Mouse (Mus musculus) NIH3T3 (cell line): ENCODE data around the gene Isoc2a.
"Not testable (repeated sequence)": the region's sequence is repeated elsewhere in the genome, so short reads cannot be mapped to it uniquely, and the experiment has no call there.

Source experiments
- DNase-seq: peaks from one replicate; pipeline ENCODE4 v3.0.0-alpha.2; 2012; ENCODE audit warnings: low read depth

Isoc2a gene

GRCm38 (mm10) chr7:4876753-4877221, at the start of gene Isoc2a:
TSS of gene Isoc2a (plus strand) at chr7:4877153.
- peak; percentile 96 for DNase-seq

- no peak for DNase-seq
Observed at GRCm38 (mm10) chr7:4830476-4830875, 46.5 kb upstream of the Isoc2a start.

- DNase-seq: no peak
Observed at GRCm38 (mm10) chr7:4835631-4836327, 41.2 kb upstream of the Isoc2a start.

GRCm38 (mm10) chr7:4836351-4836792, 40.6 kb upstream of the Isoc2a start:
- DNase-seq: no peak

GRCm38 (mm10) chr7:4837639-4838038, 39.3 kb upstream of the Isoc2a start:
- no peak for DNase-seq

- no peak for DNase-seq
Observed at GRCm38 (mm10) chr7:4842077-4842476, 34.9 kb upstream of the Isoc2a start.

GRCm38 (mm10) chr7:4842634-4843131, 34.3 kb upstream of the Isoc2a start:
- DNase-seq: peak; percentile 22

- DNase-seq: no peak
Observed at GRCm38 (mm10) chr7:4843604-4844244, 33.2 kb upstream of the Isoc2a start.

- DNase-seq: no peak
Observed at GRCm38 (mm10) chr7:4844245-4844916, 32.6 kb upstream of the Isoc2a start, which contains the start of gene Shisa7. TSS of gene Shisa7 (minus strand) at chr7:4844696.

- DNase-seq: no peak
Observed at GRCm38 (mm10) chr7:4844917-4845309, 32.0 kb upstream of the Isoc2a start.

- DNase-seq: no peak
Observed at GRCm38 (mm10) chr7:4849372-4849771, 27.6 kb upstream of the Isoc2a start.

- DNase-seq: no peak
Observed at GRCm38 (mm10) chr7:4850621-4851314, 26.2 kb upstream of the Isoc2a start.

GRCm38 (mm10) chr7:4851315-4851688, 25.7 kb upstream of the Isoc2a start:
- DNase-seq: no peak

GRCm38 (mm10) chr7:4853613-4854012, 23.3 kb upstream of the Isoc2a start:
- no peak for DNase-seq

- no peak for DNase-seq
Observed at GRCm38 (mm10) chr7:4856508-4856907, 20.4 kb upstream of the Isoc2a start.

- no peak for DNase-seq
Observed at GRCm38 (mm10) chr7:4857321-4857720, 19.6 kb upstream of the Isoc2a start.

- no peak for DNase-seq
Observed at GRCm38 (mm10) chr7:4859418-4859978, 17.5 kb upstream of the Isoc2a start.

GRCm38 (mm10) chr7:4860926-4861325, 16.0 kb upstream of the Isoc2a start:
- DNase-seq: not testable (repeated sequence)

GRCm38 (mm10) chr7:4863041-4863440, 13.9 kb upstream of the Isoc2a start:
- peak; percentile 96 for DNase-seq

- DNase-seq: no peak
Observed at GRCm38 (mm10) chr7:4863541-4864080, 13.3 kb upstream of the Isoc2a start.

GRCm38 (mm10) chr7:4864130-4864845, 12.7 kb upstream of the Isoc2a start:
- peak; percentile 67 for DNase-seq
